Mouse (Mus musculus): Measurements from ENCODE around the gene Dnlz.

DNA sequence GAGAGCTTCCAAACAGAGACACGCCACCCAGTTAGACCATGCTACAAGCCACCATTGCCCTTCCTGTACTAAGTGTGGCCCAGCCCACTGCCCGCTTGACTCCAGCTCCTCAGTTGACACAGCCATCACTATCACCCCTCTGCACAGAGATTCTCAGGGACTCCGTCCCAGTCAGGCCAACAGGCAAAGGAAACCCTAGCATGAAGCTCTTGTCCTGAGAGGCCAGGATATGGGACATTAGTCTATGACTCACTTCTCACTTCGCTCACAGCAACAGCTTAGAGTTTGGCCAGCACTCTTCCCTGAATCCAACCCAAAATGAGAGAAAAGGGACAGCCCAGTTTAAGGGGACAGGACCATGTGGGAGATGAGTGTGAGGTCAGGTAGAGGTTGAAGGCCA lies 2.5 kb upstream of the Dnlz start:
- no peak for TF ChIP-seq CTCF (IDR thresholded peaks at IDR 0.05; ENCODE audit: extremely low read depth, insufficient read depth, low read length)
- TF ChIP-seq POLR2A (IDR thresholded peaks at IDR 0.05; ENCODE audit: extremely low read depth, insufficient read depth, low read length), result no peak

All from cortical plate, adult 2 months (tissue).